Mouse (Mus musculus) brain, adult 2 months (tissue): ENCODE data around the gene Mrvi1.

Experiments used
- DNase-seq: peaks from one replicate; pipeline ENCODE4 v3.0.0; 2011; ENCODE audit warnings: low read depth, low spot score

Gene Mrvi1

GRCm38 (mm10) chr7:110981036-110981435 is 1.2 kb downstream of the Mrvi1 start:
- DNase-seq: no peak

- DNase-seq: no peak
Measured at GRCm38 (mm10) chr7:110977699-110978392, 4.4 kb downstream of the Mrvi1 start.

- no peak for DNase-seq
Measured at GRCm38 (mm10) chr7:110973450-110973849, 8.8 kb downstream of the Mrvi1 start.

GRCm38 (mm10) chr7:110972796-110973195 is 9.5 kb downstream of the Mrvi1 start:
- DNase-seq: no peak

GRCm38 (mm10) chr7:110967373-110967772 is 14.9 kb downstream of the Mrvi1 start:
- DNase-seq: no peak

GRCm38 (mm10) chr7:110966853-110967252 is 15.4 kb downstream of the Mrvi1 start:
- DNase-seq: no peak

GRCm38 (mm10) chr7:110965387-110965786 is 16.9 kb downstream of the Mrvi1 start:
- DNase-seq: peak; percentile 30

GRCm38 (mm10) chr7:110963655-110963997 is 18.6 kb downstream of the Mrvi1 start:
- DNase-seq: no peak

GRCm38 (mm10) chr7:110962943-110963654 is 19.2 kb downstream of the Mrvi1 start:
- DNase-seq: no peak

GRCm38 (mm10) chr7:110962497-110962896 is 19.8 kb downstream of the Mrvi1 start:
- no peak for DNase-seq

GRCm38 (mm10) chr7:110956422-110957170 is 25.7 kb downstream of the Mrvi1 start:
- no peak for DNase-seq

GRCm38 (mm10) chr7:110955576-110955975 is 26.7 kb downstream of the Mrvi1 start:
- no peak for DNase-seq

- no peak for DNase-seq
Measured at GRCm38 (mm10) chr7:110954072-110954858, 28.0 kb downstream of the Mrvi1 start.

- DNase-seq: no peak
Measured at GRCm38 (mm10) chr7:110953210-110953609, 29.1 kb downstream of the Mrvi1 start.

- no peak for DNase-seq
Measured at GRCm38 (mm10) chr7:110950621-110950925, 31.7 kb downstream of the Mrvi1 start.

GRCm38 (mm10) chr7:110949785-110950620 is 32.3 kb downstream of the Mrvi1 start:
- DNase-seq: peak; percentile 17

- no peak for DNase-seq
Measured at GRCm38 (mm10) chr7:110948579-110948978, 33.7 kb downstream of the Mrvi1 start.

GRCm38 (mm10) chr7:110947616-110948015 is 34.6 kb downstream of the Mrvi1 start:
- DNase-seq: no peak

- DNase-seq: peak; percentile 32
Measured at GRCm38 (mm10) chr7:110946731-110947130, 35.5 kb downstream of the Mrvi1 start.

- DNase-seq: no peak
Measured at GRCm38 (mm10) chr7:110944321-110944720, 37.9 kb downstream of the Mrvi1 start.
